Mouse (Mus musculus) neural tube, embryonic 13.5 days (tissue): ENCODE results near the gene Hdac7. TPM values are rescaled to one million over a fixed set of nuclear protein-coding genes. Genes with fewer than 3 reads are reported as not detected.

ENCODE experiments used
- ATAC-seq: fragments of 200-750 bp; cut with Nextera tagmentation; 2 replicates; pipeline ENCODE4 v1.8.0; 2017; ENCODE audit warnings: low read depth, mild to moderate bottlenecking, moderate TSS enrichment, moderate library complexity
- H3K27ac ChIP-seq: fragments of 300-500 bp; sonication (generic); replicated peaks from 2 replicates; pipeline ENCODE4 v1.5.1; 2015; ENCODE audit warnings: moderate library complexity, mild to moderate bottlenecking, inconsistent platforms
- H3K27me3 ChIP-seq: fragments of 300-500 bp; sonication (generic); 2 replicates; pipeline ENCODE4 v1.6.1; 2015; ENCODE audit warnings: mild to moderate bottlenecking, inconsistent platforms
- H3K36me3 ChIP-seq: fragments of 300-500 bp; sonication (generic); 2 replicates; pipeline ENCODE4 v1.6.1; 2015; ENCODE audit warnings: mild to moderate bottlenecking, inconsistent platforms
- H3K4me1 ChIP-seq: fragments of 300-500 bp; sonication (generic); replicated peaks from 2 replicates; pipeline ENCODE4 v1.6.1; 2015; ENCODE audit warnings: inconsistent platforms
- H3K4me2 ChIP-seq: fragments of 300-500 bp; sonication (generic); 2 replicates; pipeline ENCODE4 v1.6.1; 2015; ENCODE audit warnings: inconsistent platforms, mild to moderate bottlenecking, moderate library complexity
- H3K4me3 ChIP-seq: fragments of 300-500 bp; sonication (generic); 2 replicates; pipeline ENCODE4 v1.5.1; 2015; ENCODE audit warnings: mild to moderate bottlenecking, inconsistent platforms
- H3K9ac ChIP-seq: fragments of 300-500 bp; sonication (generic); 2 replicates; pipeline ENCODE4 v1.6.1; 2015; ENCODE audit warnings: moderate library complexity, mild to moderate bottlenecking, inconsistent platforms
- H3K9me3 ChIP-seq: fragments of 300-500 bp; sonication (generic); 2 replicates; pipeline ENCODE4 v1.6.1; 2016; ENCODE audit warnings: inconsistent platforms
- WGBS: fragments of 180-500 bp; shearing (Covaris S2); methylation state at CpG from one replicate; pipeline ENCODE4 v1.1.7; 2015; 5-methylcytosine and 5-hydroxymethylcytosine counted together
- polyA plus RNA-seq: library from polyadenylated mRNA; unstranded; fragments of >200 nt; fragmentation: Nextera tagmentation; extraction: Ambion mirVana; gene quantifications from 2 replicates; pipeline ENCODE4 v1.2.1, GENCODE M21; 2015

Gene Hdac7
- polyA plus RNA-seq, 1 experiment from 2014 or later, result 24.9 TPM

- Histone ChIP-seq H3K4me3 (peak overlapping the region; percentile 83), H3K27ac (peak overlapping the region; percentile 93), H3K36me3 (no peaks in the 10 kb centered on the region), H3K4me2 (peak overlapping the region; percentile 73), H3K4me1 (peaks cover 79% of the 10 kb centered on the region), H3K9me3 (no peaks in the 10 kb centered on the region), H3K9ac (peak overlapping the region; percentile 100), H3K27me3 (no peaks in the 10 kb centered on the region; the same call in 1 of the 2 replicates)
- ATAC-seq, result no peak
- 56% methylated on average over 2 of the region's 2 CpGs for WGBS
These were observed 14.9 kb downstream of the Hdac7 start for GRCm38 (mm10) chr15:97829432-97829831.

- WGBS, result 74% methylated on average over 5 of the region's 5 CpGs
- Histone ChIP-seq H3K4me2 (peak overlapping the region; percentile 73), H3K27me3 (no peaks in the 10 kb centered on the region; the same call in 1 of the 2 replicates), H3K36me3 (no peaks in the 10 kb centered on the region), H3K4me3 (peak overlapping the region; percentile 11; the same call in 1 of the 2 replicates), H3K9ac (peak overlapping the region; percentile 55), H3K27ac (peak overlapping the region; percentile 84), H3K4me1 (peaks cover 84% of the 10 kb centered on the region), H3K9me3 (no peaks in the 10 kb centered on the region)
- no peak for ATAC-seq
These were observed 15.4 kb downstream of the Hdac7 start for GRCm38 (mm10) chr15:97828901-97829338.

DNA sequence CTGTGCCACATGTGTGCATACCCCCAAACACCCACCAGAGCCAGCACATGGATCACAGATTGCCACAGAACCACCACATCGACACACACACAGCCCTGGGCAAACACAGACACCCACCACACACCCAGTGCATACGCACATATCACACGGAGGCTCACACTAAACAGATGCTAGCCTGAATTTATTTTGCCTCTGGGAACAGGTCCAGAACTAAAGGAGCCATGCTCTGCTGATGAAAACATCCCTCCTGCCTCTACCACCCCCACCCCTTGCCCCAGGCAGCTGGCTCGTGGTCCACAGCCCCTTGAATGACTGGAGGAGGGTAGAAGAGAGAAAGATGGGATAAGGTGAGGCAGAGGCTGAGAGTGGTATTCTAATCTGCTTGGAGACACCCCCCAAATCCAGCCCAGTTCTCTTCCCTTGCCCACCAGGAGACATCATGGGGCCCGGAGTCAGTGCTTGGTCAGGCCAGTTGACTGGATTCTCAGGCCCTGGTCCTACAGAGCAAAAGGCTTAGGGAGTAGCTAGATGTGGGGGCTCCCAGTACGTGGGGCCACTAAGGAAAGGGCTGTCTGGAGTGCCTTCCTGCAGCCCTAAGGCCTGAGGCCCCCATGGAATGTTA is 16.0 kb downstream of the Hdac7 start:
- Histone ChIP-seq H3K9ac (peak overlapping the region; percentile 55), H3K9me3 (no peaks in the 10 kb centered on the region), H3K27me3 (no peaks in the 10 kb centered on the region; the same call in 1 of the 2 replicates), H3K4me3 (peak overlapping the region; percentile 11), H3K27ac (peak overlapping the region; percentile 84), H3K4me1 (peaks cover 88% of the 10 kb centered on the region), H3K36me3 (no peaks in the 10 kb centered on the region), H3K4me2 (peak overlapping the region; percentile 73)
- ATAC-seq, result no peak
- 37% methylated on average over 6 of the region's 6 CpGs for WGBS

GRCm38 (mm10) chr15:97827401-97827800 is 16.9 kb downstream of the Hdac7 start:
- Histone ChIP-seq H3K27me3 (no peaks in the 10 kb centered on the region), H3K4me3 (no peak overlapping the region), H3K4me2 (no peak overlapping the region), H3K9ac (no peak overlapping the region), H3K27ac (no peak overlapping the region), H3K9me3 (no peaks in the 10 kb centered on the region), H3K36me3 (no peaks in the 10 kb centered on the region), H3K4me1 (peaks cover 89% of the 10 kb centered on the region)
- 88% methylated on average over 8 of the region's 8 CpGs for WGBS
- ATAC-seq, result no peak

DNA sequence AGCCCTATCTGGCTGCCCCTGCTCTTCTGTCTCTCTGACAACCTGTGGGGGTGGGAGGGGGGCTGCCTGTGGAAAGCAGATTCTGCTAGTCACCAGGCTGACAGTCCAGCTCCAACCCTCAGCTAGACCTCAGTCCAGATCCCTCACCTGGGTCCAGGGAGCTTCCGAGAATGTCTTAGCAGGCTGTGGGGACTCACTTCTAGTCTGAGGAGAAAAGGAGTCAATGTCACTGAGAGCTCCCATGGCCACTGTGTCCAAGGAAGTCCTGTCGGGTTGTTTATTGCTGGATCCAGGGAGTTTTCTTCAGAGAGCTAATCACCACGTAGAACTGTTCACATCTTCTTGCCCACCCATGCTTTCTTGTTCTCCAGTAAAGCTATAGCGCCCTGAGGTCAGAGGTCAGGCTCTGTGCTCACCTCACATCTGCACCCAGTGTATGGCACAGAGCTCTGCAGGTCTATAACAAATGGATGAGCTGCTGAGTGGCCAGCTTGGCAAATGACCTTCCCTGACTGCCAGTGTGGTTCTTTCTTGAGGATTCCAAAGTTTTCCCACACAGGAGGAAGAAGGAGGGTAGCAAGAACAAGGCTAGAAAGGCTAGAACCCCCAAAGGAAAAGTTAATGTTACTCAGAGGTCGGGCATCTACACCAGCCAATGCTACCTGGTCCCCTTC is 17.6 kb downstream of the Hdac7 start:
- Histone ChIP-seq H3K27me3 (no peaks in the 10 kb centered on the region), H3K9me3 (no peaks in the 10 kb centered on the region), H3K36me3 (no peaks in the 10 kb centered on the region), H3K4me3 (no peak overlapping the region), H3K9ac (peak overlapping the region; percentile 57; the same call in 1 of the 2 replicates), H3K4me2 (no peak overlapping the region), H3K4me1 (peaks cover 89% of the 10 kb centered on the region), H3K27ac (no peak overlapping the region)
- WGBS, result 59% methylated on average over 5 of the region's 5 CpGs
- no peak for ATAC-seq

GRCm38 (mm10) chr15:97825941-97826587 is 18.2 kb downstream of the Hdac7 start:
- no peaks in the 10 kb centered on the region for H3K9me3 ChIP-seq
- H3K27me3 ChIP-seq, result no peaks in the 10 kb centered on the region
- no peak for ATAC-seq
- no peak overlapping the region for H3K4me3 ChIP-seq
- H3K9ac ChIP-seq, result peak overlapping the region; percentile 57; the same call in 1 of the 2 replicates
- H3K4me1 ChIP-seq, result peaks cover 95% of the 10 kb centered on the region
- H3K27ac ChIP-seq, result no peak overlapping the region
- peak overlapping the region; percentile 49 for H3K4me2 ChIP-seq
- WGBS, result 46% methylated on average over 12 of the region's 12 CpGs
- no peaks in the 10 kb centered on the region for H3K36me3 ChIP-seq

DNA sequence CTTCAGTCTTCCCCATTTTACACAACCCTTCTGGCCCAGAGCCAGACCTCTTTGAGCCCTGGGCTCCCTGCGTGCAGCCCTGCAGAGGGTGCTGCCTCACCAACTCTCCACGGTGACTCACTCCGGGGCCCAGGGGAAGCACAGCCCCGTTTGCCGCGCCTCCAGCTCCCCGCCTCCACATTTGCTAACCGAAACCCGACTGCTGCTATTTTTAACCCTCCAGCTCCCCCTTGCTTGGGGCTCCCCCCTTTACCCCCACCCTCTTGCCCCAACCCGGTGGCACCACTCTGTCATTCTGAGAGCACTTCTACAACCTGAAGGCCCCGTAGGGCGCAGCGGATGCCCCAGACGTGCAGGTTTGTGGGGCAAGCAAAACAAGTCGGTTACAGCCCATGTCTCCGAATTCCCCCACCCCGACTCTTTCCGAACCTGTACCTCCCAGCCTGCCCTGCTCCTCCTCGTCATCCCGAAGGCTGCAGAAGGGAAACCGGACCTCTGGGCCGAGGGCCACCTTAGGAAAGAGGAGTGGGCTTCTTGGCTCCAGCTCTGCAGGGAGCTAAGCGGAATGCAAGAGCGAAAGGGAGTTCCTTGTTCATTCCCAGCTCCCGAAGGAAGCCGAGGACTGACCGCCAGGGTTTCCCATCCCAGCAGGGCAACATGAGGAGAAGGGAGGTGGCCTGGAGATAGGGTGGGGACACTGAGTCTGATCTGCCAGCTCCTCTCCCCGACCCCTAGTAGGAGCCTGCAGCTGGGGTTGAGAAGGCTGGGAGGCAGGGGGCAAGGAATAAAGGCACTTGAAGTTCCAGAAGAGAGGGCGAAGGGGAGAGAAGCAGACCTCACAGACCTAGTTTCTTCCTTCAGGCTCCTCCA is 19.0 kb downstream of the Hdac7 start:
- peak overlapping the region; percentile 57 for H3K9ac ChIP-seq
- peak overlapping the region; percentile 15 for H3K4me3 ChIP-seq
- WGBS, result 9% methylated on average over 29 of the region's 29 CpGs
- H3K9me3 ChIP-seq, result no peaks in the 10 kb centered on the region
- peak overlapping the region; percentile 49 for H3K4me2 ChIP-seq
- no peaks in the 10 kb centered on the region for H3K27me3 ChIP-seq
- ATAC-seq, result no peak
- 0 out of 2 replicates have a peak overlapping the region, but pooled peaks have one; percentile 39 for H3K27ac ChIP-seq
- 0 out of 2 replicates have a peak, but pooled peaks cover 3% of the 10 kb centered on the region for H3K36me3 ChIP-seq
- H3K4me1 ChIP-seq, result peaks cover 93% of the 10 kb centered on the region

DNA sequence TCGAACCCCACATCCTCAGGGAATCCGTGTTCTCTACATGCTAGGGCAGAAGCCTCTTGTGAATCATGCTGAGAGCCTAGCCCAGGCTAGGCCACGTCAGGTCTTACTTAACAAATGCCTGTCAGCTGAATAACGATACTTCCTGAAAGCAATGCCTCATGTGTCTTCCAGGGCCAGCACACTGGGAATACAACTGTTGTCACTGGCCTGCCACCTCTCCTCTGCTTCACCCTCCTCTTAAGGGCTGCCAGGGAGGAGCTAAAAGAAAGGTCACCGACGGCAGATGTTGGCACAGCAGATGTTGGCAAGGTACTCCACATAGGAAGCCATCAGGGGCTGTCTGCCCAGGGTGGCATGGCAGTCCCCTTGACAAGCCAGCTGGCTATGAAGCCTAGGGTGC is 20.3 kb downstream of the Hdac7 start:
- ATAC-seq, result no peak
- Histone ChIP-seq H3K4me2 (no peak overlapping the region), H3K4me3 (no peak overlapping the region), H3K9ac (0 out of 2 replicates have a peak overlapping the region, but pooled peaks have one; percentile 1), H3K4me1 (peaks cover 89% of the 10 kb centered on the region), H3K9me3 (no peaks in the 10 kb centered on the region), H3K27ac (0 out of 2 replicates have a peak overlapping the region, but pooled peaks have one; percentile 38), H3K27me3 (no peaks in the 10 kb centered on the region), H3K36me3 (0 out of 2 replicates have a peak, but pooled peaks cover 3% of the 10 kb centered on the region)
- 77% methylated on average over 6 of the region's 6 CpGs for WGBS

GRCm38 (mm10) chr15:97823479-97823878 is 20.8 kb downstream of the Hdac7 start:
- no peak for ATAC-seq
- WGBS, result 70% methylated on average over 12 of the region's 12 CpGs
- Histone ChIP-seq H3K27me3 (no peaks in the 10 kb centered on the region), H3K4me3 (no peak overlapping the region), H3K4me1 (peaks cover 87% of the 10 kb centered on the region), H3K4me2 (no peak overlapping the region), H3K36me3 (0 out of 2 replicates have a peak, but pooled peaks cover 3% of the 10 kb centered on the region), H3K9me3 (no peaks in the 10 kb centered on the region), H3K9ac (0 out of 2 replicates have a peak overlapping the region, but pooled peaks have one; percentile 1), H3K27ac (peak overlapping the region; percentile 38; the same call in 1 of the 2 replicates)

GRCm38 (mm10) chr15:97822545-97823228 is 21.6 kb downstream of the Hdac7 start:
- H3K4me1 ChIP-seq, result peaks cover 81% of the 10 kb centered on the region
- ATAC-seq, result no peak
- H3K4me2 ChIP-seq, result no peak overlapping the region
- no peak overlapping the region for H3K4me3 ChIP-seq
- H3K9me3 ChIP-seq, result no peaks in the 10 kb centered on the region
- peak overlapping the region; percentile 31; the same call in 1 of the 2 replicates for H3K9ac ChIP-seq
- H3K27ac ChIP-seq, result peak overlapping the region; percentile 38; the same call in 1 of the 2 replicates
- H3K27me3 ChIP-seq, result no peaks in the 10 kb centered on the region
- 0 out of 2 replicates have a peak, but pooled peaks cover 3% of the 10 kb centered on the region for H3K36me3 ChIP-seq
- WGBS, result 52% methylated on average over 12 of the region's 12 CpGs

- Histone ChIP-seq H3K9me3 (no peaks in the 10 kb centered on the region), H3K9ac (0 out of 2 replicates have a peak overlapping the region, but pooled peaks have one; percentile 22), H3K4me3 (no peak overlapping the region), H3K27ac (no peak overlapping the region; the same call in none of the 2 replicates), H3K4me2 (no peak overlapping the region), H3K4me1 (peaks cover 75% of the 10 kb centered on the region), H3K36me3 (0 out of 2 replicates have a peak, but pooled peaks cover 3% of the 10 kb centered on the region), H3K27me3 (no peaks in the 10 kb centered on the region)
- no peak for ATAC-seq
- WGBS, result 70% methylated on average over 6 of the region's 6 CpGs
These were observed 22.3 kb downstream of the Hdac7 start for GRCm38 (mm10) chr15:97821983-97822363.
